Mouse (Mus musculus): Measurements from ENCODE around the gene Ppp2r1b. TPM values are rescaled to one million over a fixed set of nuclear protein-coding genes. Genes with fewer than 3 reads are reported as not detected.
"Not testable (repeated sequence)": the region's sequence is repeated elsewhere in the genome, so short reads cannot be mapped to it uniquely, and the experiment has no call there.

Ppp2r1b gene
- polyA plus RNA-seq, 1 experiment, result 30.2 TPM

DNA sequence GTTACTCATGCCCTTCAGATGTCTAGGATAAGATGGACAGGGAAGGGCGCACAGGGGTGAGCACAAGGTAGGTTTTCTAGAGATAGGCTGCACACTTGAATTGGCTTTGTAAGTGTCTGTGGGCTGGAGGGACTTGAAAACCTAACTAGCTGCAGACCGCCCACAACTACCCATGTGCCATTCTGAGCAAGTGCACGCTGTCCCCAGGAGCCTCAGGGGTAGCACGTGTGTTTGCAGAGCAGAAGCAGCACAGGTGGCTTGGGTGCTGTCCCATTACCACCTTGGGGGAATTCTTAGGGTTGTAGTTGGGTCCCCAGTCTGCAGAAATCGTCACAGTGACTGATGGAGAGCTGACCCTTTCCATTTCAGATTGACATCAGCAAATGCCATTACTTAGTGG, 22.9 kb upstream of the Ppp2r1b start:
- Histone ChIP-seq H3K27ac (ENCODE audit: insufficient read depth, low read length) (no peak overlapping the region), H3K27me3 (ENCODE audit: control insufficient read depth, insufficient read depth, low read length) (no peaks in the 10 kb centered on the region), H3K4me3 (replicated peaks; ENCODE audit: insufficient read depth, low read depth, low read length) (no peak overlapping the region), H3K4me1 (ENCODE audit: control insufficient read depth, insufficient read depth, low read length) (no peaks in the 10 kb centered on the region)
- WGBS, result 92% methylated on average over 5 of the region's 5 CpGs
- TF ChIP-seq POLR2A (IDR thresholded peaks at IDR 0.05; ENCODE audit: borderline replicate concordance, insufficient read depth, low read length), result no peak
- no peak for TF ChIP-seq CTCF (IDR thresholded peaks at IDR 0.05; ENCODE audit: borderline replicate concordance, insufficient read depth, low read depth, low read length)
- no peak for DNase-seq

DNA sequence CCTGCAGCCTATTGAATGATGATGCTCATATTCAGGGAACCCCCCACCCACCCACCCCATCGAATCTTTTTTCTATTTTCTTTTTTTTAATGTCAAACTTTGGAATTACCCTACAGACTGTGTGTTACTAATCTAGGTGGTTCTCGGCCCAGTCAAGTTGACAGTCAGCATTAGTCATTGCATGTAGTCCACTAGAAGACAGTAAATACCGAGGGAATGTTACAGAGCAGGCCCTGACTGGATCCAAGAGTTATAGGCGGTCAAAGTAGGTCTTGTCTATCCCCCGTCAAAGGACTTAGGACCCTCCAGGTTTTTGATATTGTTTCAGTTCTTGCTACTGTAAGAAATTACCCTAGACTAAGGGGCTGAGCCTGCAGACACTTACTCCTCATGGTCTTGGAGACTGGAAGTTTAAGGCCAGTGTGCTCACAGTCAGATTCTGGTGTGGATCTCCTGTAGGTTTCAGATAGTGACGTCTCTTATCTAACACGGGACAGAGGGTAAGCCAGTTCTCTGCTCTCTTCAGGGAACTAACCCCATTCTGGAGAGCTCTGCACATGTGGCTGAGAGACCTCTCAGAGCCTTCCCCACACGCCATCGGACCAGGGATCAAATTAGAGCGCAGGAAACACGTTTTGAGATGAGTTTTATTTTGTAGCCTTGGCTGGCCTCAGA, 21.2 kb upstream of the Ppp2r1b start:
- no peaks in the 10 kb centered on the region for H3K4me1 ChIP-seq (ENCODE audit: control insufficient read depth, insufficient read depth, low read length)
- H3K4me3 ChIP-seq (replicated peaks; ENCODE audit: insufficient read depth, low read depth, low read length), result no peak overlapping the region
- no peak overlapping the region for H3K27ac ChIP-seq (ENCODE audit: insufficient read depth, low read length)
- no peak for DNase-seq
- no peak for TF ChIP-seq POLR2A (IDR thresholded peaks at IDR 0.05; ENCODE audit: borderline replicate concordance, insufficient read depth, low read length)
- TF ChIP-seq CTCF (IDR thresholded peaks at IDR 0.05; ENCODE audit: borderline replicate concordance, insufficient read depth, low read depth, low read length), result no peak
- WGBS, result 91% methylated on average over 11 of the region's 11 CpGs
- H3K27me3 ChIP-seq (ENCODE audit: control insufficient read depth, insufficient read depth, low read length), result no peaks in the 10 kb centered on the region

DNA sequence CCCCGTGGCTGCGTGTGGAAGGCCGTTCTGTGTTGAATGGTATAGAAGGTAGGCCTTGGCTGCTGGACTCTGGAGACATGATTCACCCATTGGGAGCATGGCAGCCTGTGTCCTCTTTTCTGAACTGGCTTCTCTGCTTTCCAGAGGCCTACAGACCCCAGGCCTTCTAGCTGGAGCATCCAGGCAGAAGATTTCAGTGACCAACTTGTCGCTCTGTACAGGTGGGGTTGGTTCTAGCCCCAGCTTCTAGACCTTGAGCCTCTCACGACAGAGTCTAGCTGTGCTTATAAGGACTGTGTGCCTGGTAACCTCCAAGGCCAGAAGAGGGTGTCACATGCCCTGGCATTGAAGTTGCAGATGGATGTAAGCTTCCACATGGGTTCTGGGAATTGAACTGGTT, 13.6 kb upstream of the Ppp2r1b start:
- Histone ChIP-seq H3K27me3 (ENCODE audit: control insufficient read depth, insufficient read depth, low read length) (no peaks in the 10 kb centered on the region), H3K4me3 (replicated peaks; ENCODE audit: insufficient read depth, low read depth, low read length) (no peak overlapping the region), H3K4me1 (ENCODE audit: control insufficient read depth, insufficient read depth, low read length) (no peaks in the 10 kb centered on the region), H3K27ac (ENCODE audit: insufficient read depth, low read length) (no peak overlapping the region)
- WGBS, result 87% methylated on average over 5 of the region's 5 CpGs
- DNase-seq, result no peak
- no peak for TF ChIP-seq POLR2A (IDR thresholded peaks at IDR 0.05; ENCODE audit: borderline replicate concordance, insufficient read depth, low read length)
- TF ChIP-seq CTCF (IDR thresholded peaks at IDR 0.05; ENCODE audit: borderline replicate concordance, insufficient read depth, low read depth, low read length), result no peak

DNA sequence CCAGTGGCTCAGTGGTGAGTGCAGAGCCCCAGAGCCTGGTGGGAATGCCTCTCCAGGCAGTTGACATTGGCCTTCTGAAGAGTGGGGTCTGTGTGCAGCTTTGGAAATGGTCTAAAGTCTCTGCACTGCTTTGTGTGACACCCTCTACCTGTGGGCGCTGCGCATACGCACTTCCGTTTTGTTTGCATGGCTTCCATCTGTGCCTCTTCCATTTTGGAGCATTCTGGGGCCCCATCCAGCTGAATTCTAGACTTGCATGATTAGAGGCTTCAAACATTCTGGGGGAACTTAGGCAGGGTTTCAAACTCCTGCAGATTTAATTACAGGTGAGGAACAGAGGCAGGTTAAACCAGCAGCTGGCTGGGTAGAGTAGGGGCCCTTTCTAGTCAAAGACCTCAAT, 12.9 kb upstream of the Ppp2r1b start:
- TF ChIP-seq POLR2A (IDR thresholded peaks at IDR 0.05; ENCODE audit: borderline replicate concordance, insufficient read depth, low read length) (no peak), CTCF (IDR thresholded peaks at IDR 0.05; ENCODE audit: borderline replicate concordance, insufficient read depth, low read depth, low read length) (no peak)
- Histone ChIP-seq H3K4me3 (replicated peaks; ENCODE audit: insufficient read depth, low read depth, low read length) (no peak overlapping the region), H3K27ac (ENCODE audit: insufficient read depth, low read length) (no peak overlapping the region), H3K4me1 (ENCODE audit: control insufficient read depth, insufficient read depth, low read length) (no peaks in the 10 kb centered on the region), H3K27me3 (ENCODE audit: control insufficient read depth, insufficient read depth, low read length) (no peaks in the 10 kb centered on the region)
- DNase-seq, result no peak
- over 99% methylated on average over 4 of the region's 4 CpGs for WGBS

DNA sequence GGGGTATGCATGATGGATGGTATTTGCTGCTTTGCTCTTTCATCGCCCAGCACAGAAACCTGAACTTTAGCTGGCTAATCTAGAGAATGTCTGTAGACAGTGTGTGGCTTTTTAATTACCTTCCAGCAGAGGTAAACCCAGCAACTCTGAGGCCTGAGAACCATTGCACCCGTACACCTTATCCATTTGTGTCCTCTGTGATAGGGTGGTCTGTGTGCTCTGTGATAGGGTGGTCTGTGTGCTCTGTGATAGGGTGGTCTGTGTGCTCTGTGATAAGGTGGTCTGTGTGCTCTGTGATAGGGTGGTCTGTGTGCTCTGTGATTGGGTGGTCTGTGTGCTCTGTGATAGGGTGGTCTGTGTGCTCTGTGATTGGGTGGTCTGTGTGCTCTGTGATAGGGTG, 12.5 kb upstream of the Ppp2r1b start:
- WGBS, result 95% methylated on average over 2 of the region's 2 CpGs
- H3K27ac ChIP-seq (ENCODE audit: insufficient read depth, low read length); H3K4me1 ChIP-seq (ENCODE audit: control insufficient read depth, insufficient read depth, low read length); DNase-seq; H3K27me3 ChIP-seq (ENCODE audit: control insufficient read depth, insufficient read depth, low read length); H3K4me3 ChIP-seq (replicated peaks; ENCODE audit: insufficient read depth, low read depth, low read length): not testable (repeated sequence)

DNA sequence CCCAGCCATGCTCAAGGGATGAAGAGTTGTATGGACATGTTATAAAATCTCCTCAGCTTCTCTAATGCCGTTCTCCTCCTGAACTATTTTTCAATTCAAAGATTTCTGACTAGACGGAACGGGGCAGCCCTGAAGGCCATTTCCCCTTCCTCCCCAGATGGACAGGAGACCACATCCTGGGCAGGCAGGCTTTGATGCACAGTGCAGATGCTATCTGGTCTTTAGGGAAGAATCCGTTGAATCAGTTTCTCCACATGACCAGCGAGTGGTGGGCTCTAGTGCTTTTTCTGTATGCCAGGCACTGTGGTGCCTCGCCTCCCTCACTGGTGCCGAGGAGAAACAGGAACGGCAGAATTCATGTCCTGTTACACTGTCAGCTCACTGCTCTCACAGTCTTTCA, 11.3 kb upstream of the Ppp2r1b start:
- H3K27me3 ChIP-seq (ENCODE audit: control insufficient read depth, insufficient read depth, low read length), result no peaks in the 10 kb centered on the region
- H3K4me3 ChIP-seq (replicated peaks; ENCODE audit: insufficient read depth, low read depth, low read length), result no peak overlapping the region
- no peak for TF ChIP-seq POLR2A (IDR thresholded peaks at IDR 0.05; ENCODE audit: borderline replicate concordance, insufficient read depth, low read length)
- TF ChIP-seq CTCF (IDR thresholded peaks at IDR 0.05; ENCODE audit: borderline replicate concordance, insufficient read depth, low read depth, low read length), result no peak
- no peak for DNase-seq
- no peak overlapping the region for H3K27ac ChIP-seq (ENCODE audit: insufficient read depth, low read length)
- no peaks in the 10 kb centered on the region for H3K4me1 ChIP-seq (ENCODE audit: control insufficient read depth, insufficient read depth, low read length)
- WGBS, result 74% methylated on average over 8 of the region's 8 CpGs

DNA sequence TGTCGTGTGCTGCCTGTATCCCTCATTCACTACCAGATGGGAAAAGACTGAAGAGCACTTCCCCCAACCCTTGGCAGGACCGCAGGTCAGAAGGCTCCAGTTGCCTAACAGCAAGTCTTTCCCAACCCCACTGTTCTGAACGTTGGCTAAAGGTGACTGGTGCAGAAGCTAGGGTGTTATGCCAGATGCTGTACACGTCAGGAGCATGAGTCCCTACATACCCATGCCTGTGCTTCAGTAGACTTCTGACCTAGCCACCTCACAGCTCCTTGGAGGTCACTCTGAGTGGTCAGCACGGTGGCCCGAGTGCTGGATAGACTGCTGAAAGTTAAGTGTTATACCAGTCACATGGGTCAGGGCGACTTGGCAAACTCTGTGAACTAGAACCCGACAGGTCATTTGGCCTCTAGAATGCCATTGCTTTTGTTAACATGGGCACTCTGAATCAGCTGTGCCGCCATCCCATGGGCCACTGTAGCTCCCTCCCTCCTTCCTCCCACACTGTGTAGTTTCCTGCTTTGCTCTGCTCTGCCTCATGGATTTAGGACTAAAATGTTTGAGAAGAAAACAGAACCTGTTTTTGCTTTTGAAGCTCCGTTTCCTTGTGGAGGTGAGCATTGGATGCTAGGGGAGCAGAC, 9.9 kb upstream of the Ppp2r1b start:
- H3K27me3 ChIP-seq (ENCODE audit: control insufficient read depth, insufficient read depth, low read length), result no peaks in the 10 kb centered on the region
- no peaks in the 10 kb centered on the region for H3K4me1 ChIP-seq (ENCODE audit: control insufficient read depth, insufficient read depth, low read length)
- no peak overlapping the region for H3K4me3 ChIP-seq (replicated peaks; ENCODE audit: insufficient read depth, low read depth, low read length)
- 81% methylated on average over 10 of the region's 10 CpGs for WGBS
- no peak for DNase-seq
- no peak overlapping the region for H3K27ac ChIP-seq (ENCODE audit: insufficient read depth, low read length)
- no peak for TF ChIP-seq CTCF (IDR thresholded peaks at IDR 0.05; ENCODE audit: borderline replicate concordance, insufficient read depth, low read depth, low read length)

DNA sequence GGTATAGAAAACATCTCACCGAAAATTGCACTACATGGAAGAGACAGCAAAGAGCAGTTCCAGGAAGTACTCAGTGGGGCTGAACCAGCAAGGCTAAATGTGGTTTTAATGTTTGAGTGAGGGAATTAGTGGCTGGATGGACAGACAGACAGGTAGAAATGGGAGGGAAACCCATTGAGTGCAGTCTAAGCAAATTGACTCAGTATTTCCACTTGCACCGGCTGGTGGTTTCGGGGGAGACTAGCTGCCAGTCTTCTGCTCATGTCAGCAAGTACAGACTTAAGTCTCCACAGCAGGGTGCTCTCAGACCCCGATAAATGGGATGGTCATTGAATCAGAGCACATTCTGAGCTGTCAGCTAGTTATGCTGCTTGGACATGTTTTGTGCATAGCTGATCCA, 9.0 kb upstream of the Ppp2r1b start:
- H3K4me1 ChIP-seq (ENCODE audit: control insufficient read depth, insufficient read depth, low read length), result no peaks in the 10 kb centered on the region; the same call in 1 of the 2 replicates
- no peaks in the 10 kb centered on the region for H3K27me3 ChIP-seq (ENCODE audit: control insufficient read depth, insufficient read depth, low read length)
- H3K27ac ChIP-seq (ENCODE audit: insufficient read depth, low read length), result no peak overlapping the region
- DNase-seq, result no peak
- TF ChIP-seq CTCF (IDR thresholded peaks at IDR 0.05; ENCODE audit: borderline replicate concordance, insufficient read depth, low read depth, low read length) (no peak), POLR2A (IDR thresholded peaks at IDR 0.05; ENCODE audit: borderline replicate concordance, insufficient read depth, low read length) (no peak)
- no peak overlapping the region for H3K4me3 ChIP-seq (replicated peaks; ENCODE audit: insufficient read depth, low read depth, low read length)
- WGBS, result 77% methylated on average over 4 of the region's 4 CpGs
